Mouse (Mus musculus): Measurements from ENCODE around the gene Gm4187. TPM values are rescaled to one million over a fixed set of nuclear protein-coding genes. Genes with fewer than 3 reads are reported as not detected.
"Not testable (repeated sequence)": the region's sequence is repeated elsewhere in the genome, so short reads cannot be mapped to it uniquely, and the experiment has no call there.

The Gm4187 gene
- total RNA-seq (2021), result not detected
- long read RNA-seq, experiment 1, result 0 reads
- long read RNA-seq, experiment 2, result 0 reads

- not testable (repeated sequence) for DNase-seq (ENCODE audit: low spot score in 2 of 2)
Measured at GRCm38 (mm10) chr7:22329617-22330016, at the start of gene Gm4187. Gene Gm4187 (minus strand): TSS chr7:22329717.

- DNase-seq (ENCODE audit: low spot score in 2 of 2), result not testable (repeated sequence)
Measured at GRCm38 (mm10) chr7:22370939-22371338, 41.4 kb upstream of the Gm4187 start, which contains the start of gene Gm8660. Gene Gm8660 (minus strand): TSS chr7:22371039.

Other genes with a start within 250 kb of the Gm4187 start
- gene Gm16451, start 211.5 kb downstream of the Gm4187 start, total RNA-seq (2021), result not detected
- not detected for gene Gm10666, start 195.0 kb downstream of the Gm4187 start, total RNA-seq (2021)
- not detected for gene Vmn1r142, start 165.7 kb downstream of the Gm4187 start, total RNA-seq (2021)
- gene Vmn1r143, start 140.3 kb downstream of the Gm4187 start, total RNA-seq (2021), result not detected
- gene Gm8653, start 128.5 kb downstream of the Gm4187 start, total RNA-seq (2021), result not detected
- not detected for gene Gm8453, start 100.2 kb downstream of the Gm4187 start, total RNA-seq (2021)
- gene Gm8660, start 41.3 kb upstream of the Gm4187 start, total RNA-seq (2021), result not detected
- gene Vmn1r148, start 83.9 kb upstream of the Gm4187 start, total RNA-seq (2021), result not detected
- gene Vmn1r149, start 108.5 kb upstream of the Gm4187 start, total RNA-seq (2021), result not detected
- gene Gm10665, start 134.4 kb upstream of the Gm4187 start, total RNA-seq (2021), result not detected
- not detected for gene Vmn1r151, start 170.0 kb upstream of the Gm4187 start, total RNA-seq (2021)
- gene Vmn1r152, start 193.2 kb upstream of the Gm4187 start, total RNA-seq (2021), result not detected
- gene Gm8677, start 205.2 kb upstream of the Gm4187 start, total RNA-seq (2021), result not detected
- not detected for gene Gm4201, start 235.6 kb upstream of the Gm4187 start, total RNA-seq (2021)

Measured in layer of hippocampus, postnatal 14 days (tissue).